7 mouse cellular contexts compared by ENCODE assay signal in genomic region chr12:21778308-21778707, GRCm38 (mm10).
A peak's percentile ranks its signal among the peaks of the same experiment; 100 is the strongest.
DNase-seq lines count a peak whose midpoint lies in the region; ATAC-seq and TF ChIP-seq lines count a peak whose summit lies in the region.
"Not testable (repeated sequence)": the region's sequence is repeated elsewhere in the genome, so short reads cannot be mapped to it uniquely, and the experiment has no call there.

No protein-coding gene starts in this region.

- peak overlapping the region; percentile 19 for H3K4me3 ChIP-seq in embryonic facial prominence, embryonic 13.5 days
- peak overlapping the region; percentile 50 for H3K4me3 ChIP-seq in heart, embryonic 12.5 days
- H3K4me3 ChIP-seq in hindbrain, embryonic 12.5 days, result peak overlapping the region; percentile 8; the same call in 1 of the 2 replicates
- H3K4me3 ChIP-seq in kidney, embryonic 16.5 days (ENCODE audit: low read length), result peak overlapping the region; percentile 27
- H3K4me3 ChIP-seq in liver, embryonic 11.5 days (ENCODE audit: low read depth, low read length), result peak overlapping the region; percentile 43
- peak overlapping the region; percentile 2; the same call in 1 of the 2 replicates for H3K4me3 ChIP-seq in lung, postnatal 0 days (ENCODE audit: low read depth, low read length)
- H3K4me3 ChIP-seq in stomach, embryonic 14.5 days (ENCODE audit: low read depth, low read length), result peak overlapping the region; percentile 11; the same call in 1 of the 2 replicates

- H3K27ac ChIP-seq in embryonic facial prominence, embryonic 13.5 days; heart, embryonic 12.5 days (ENCODE audit: poor library complexity, severe bottlenecking); hindbrain, embryonic 12.5 days; kidney, embryonic 16.5 days (ENCODE audit: low read length); liver, embryonic 11.5 days (ENCODE audit: low read depth, low read length); lung, postnatal 0 days (ENCODE audit: low read length); stomach, embryonic 14.5 days (ENCODE audit: low read length): not testable (repeated sequence)

- H3K9me3 ChIP-seq in embryonic facial prominence, embryonic 13.5 days; heart, embryonic 12.5 days (replicated peaks); hindbrain, embryonic 12.5 days (replicated peaks); kidney, embryonic 16.5 days (ENCODE audit: low read length); liver, embryonic 11.5 days (ENCODE audit: control insufficient read depth, low read length); lung, postnatal 0 days (ENCODE audit: low read length); stomach, embryonic 14.5 days (ENCODE audit: control insufficient read depth, low read depth, low read length): not testable (repeated sequence)

- not testable (repeated sequence) for TF ChIP-seq CTCF in lung, postnatal 0 days (IDR thresholded peaks at IDR 0.05)

- H3K36me3 ChIP-seq in embryonic facial prominence, embryonic 13.5 days; heart, embryonic 12.5 days; hindbrain, embryonic 12.5 days; kidney, embryonic 16.5 days (ENCODE audit: insufficient read depth, low read length); liver, embryonic 11.5 days (ENCODE audit: control insufficient read depth, insufficient read depth, low read length); lung, postnatal 0 days (ENCODE audit: insufficient read depth, low read length); stomach, embryonic 14.5 days (ENCODE audit: control insufficient read depth, insufficient read depth, low read length): not testable (repeated sequence)

- DNase-seq in liver, embryonic 11.5 days (ENCODE audit: low spot score); lung, postnatal 0 days (ENCODE audit: low spot score): not testable (repeated sequence)

- ATAC-seq in embryonic facial prominence, embryonic 13.5 days (ENCODE audit: insufficient number of reproducible peaks, insufficient read depth, low FRiP score, low TSS enrichment, low read depth); heart, embryonic 12.5 days (ENCODE audit: insufficient number of reproducible peaks, low FRiP score); hindbrain, embryonic 12.5 days (ENCODE audit: low FRiP score); kidney, embryonic 16.5 days (ENCODE audit: low FRiP score, low TSS enrichment); liver, embryonic 11.5 days (replicated peaks; ENCODE audit: low FRiP score); lung, postnatal 0 days; stomach, embryonic 14.5 days (ENCODE audit: insufficient number of reproducible peaks, insufficient read depth, low FRiP score, low read depth): not testable (repeated sequence)

- not testable (repeated sequence) for H3K4me1 ChIP-seq in embryonic facial prominence, embryonic 13.5 days; heart, embryonic 12.5 days (replicated peaks); hindbrain, embryonic 12.5 days; kidney, embryonic 16.5 days (ENCODE audit: insufficient read depth, low read length); liver, embryonic 11.5 days (replicated peaks; ENCODE audit: control insufficient read depth, insufficient read depth, low read length); lung, postnatal 0 days (ENCODE audit: insufficient read depth, low read depth, low read length); stomach, embryonic 14.5 days (ENCODE audit: control insufficient read depth, insufficient read depth, low read length)

- not testable (repeated sequence) for H3K27me3 ChIP-seq in embryonic facial prominence, embryonic 13.5 days; heart, embryonic 12.5 days (replicated peaks); hindbrain, embryonic 12.5 days; kidney, embryonic 16.5 days (ENCODE audit: insufficient read depth, low read length); liver, embryonic 11.5 days (replicated peaks; ENCODE audit: control insufficient read depth, insufficient read depth, low read length); lung, postnatal 0 days (replicated peaks; ENCODE audit: insufficient read depth, low read length); stomach, embryonic 14.5 days (ENCODE audit: control insufficient read depth, insufficient read depth, low read length)

- not testable (repeated sequence) for H3K9ac ChIP-seq in embryonic facial prominence, embryonic 13.5 days; hindbrain, embryonic 12.5 days; kidney, embryonic 16.5 days (replicated peaks; ENCODE audit: low read length); lung, postnatal 0 days (replicated peaks; ENCODE audit: low read depth); stomach, embryonic 14.5 days (replicated peaks; ENCODE audit: low read depth, low read length)
- H3K9ac ChIP-seq in heart, embryonic 12.5 days, result peak overlapping the region; percentile 58; the same call in 1 of the 2 replicates
- H3K9ac ChIP-seq in liver, embryonic 11.5 days (ENCODE audit: low read depth, low read length), result peak overlapping the region; percentile 52; the same call in 1 of the 2 replicates

- WGBS in embryonic facial prominence, embryonic 13.5 days, result 30% methylated on average over 49 of the region's 50 CpGs
- WGBS in heart, embryonic 12.5 days, result 17% methylated on average over 46 of the region's 50 CpGs
- WGBS in hindbrain, embryonic 12.5 days, result 28% methylated on average over 37 of the region's 50 CpGs
- whole genome bisulfite sequencing in kidney, embryonic 16.5 days, result 22% methylated on average over 37 of the region's 50 CpGs
- WGBS in liver, embryonic 11.5 days, result 13% methylated on average over 47 of the region's 50 CpGs
- WGBS in lung, postnatal 0 days, result 12% methylated on average over 36 of the region's 50 CpGs
- 17% methylated on average over 29 of the region's 50 CpGs for WGBS in stomach, embryonic 14.5 days

- not testable (repeated sequence) for TF ChIP-seq EP300 in lung, postnatal 0 days (IDR thresholded peaks at IDR 0.05)

- peak overlapping the region; percentile 37 for H3K4me2 ChIP-seq in embryonic facial prominence, embryonic 13.5 days
- peak overlapping the region; percentile 66 for H3K4me2 ChIP-seq in heart, embryonic 12.5 days
- H3K4me2 ChIP-seq in hindbrain, embryonic 12.5 days (replicated peaks), result peak overlapping the region; percentile 19; the same call in 1 of the 2 replicates
- peak overlapping the region; percentile 45 for H3K4me2 ChIP-seq in kidney, embryonic 16.5 days (replicated peaks; ENCODE audit: low read depth, low read length)
- H3K4me2 ChIP-seq in liver, embryonic 11.5 days, result peak overlapping the region; percentile 59
- peak overlapping the region; percentile 22; the same call in 1 of the 2 replicates for H3K4me2 ChIP-seq in lung, postnatal 0 days (replicated peaks; ENCODE audit: low read depth, low read length)
- not testable (repeated sequence) for H3K4me2 ChIP-seq in stomach, embryonic 14.5 days (replicated peaks; ENCODE audit: low read depth, low read length)
